Mouse (Mus musculus) embryonic facial prominence, embryonic 10.5 days (tissue): ENCODE measurements around the gene Camsap2. TPM values are rescaled to one million over a fixed set of nuclear protein-coding genes. Genes with fewer than 3 reads are reported as not detected.

Source experiments
- DNase-seq: peaks from one replicate; pipeline ENCODE4 v3.0.0-alpha.2; 2017; ENCODE audit warnings: low spot score
- H3K27ac ChIP-seq: fragments of 300-500 bp; sonication (generic); replicated peaks from 2 replicates; pipeline ENCODE4 v1.5.1; 2016; ENCODE audit warnings: mild to moderate bottlenecking
- H3K27me3 ChIP-seq: fragments of 300-500 bp; sonication (generic); replicated peaks from 2 replicates; pipeline ENCODE4 v1.6.1; 2016; ENCODE audit warnings: low read depth, mild to moderate bottlenecking; ENCODE audit not compliant: poor library complexity, severe bottlenecking
- H3K36me3 ChIP-seq: fragments of 300-500 bp; sonication (generic); replicated peaks from 2 replicates; pipeline ENCODE4 v1.6.1; 2016; ENCODE audit warnings: mild to moderate bottlenecking, moderate library complexity
- H3K4me1 ChIP-seq: fragments of 300-500 bp; sonication (generic); 2 replicates; pipeline ENCODE4 v1.6.1; 2016
- H3K4me3 ChIP-seq: fragments of 300-500 bp; sonication (generic); 2 replicates; pipeline ENCODE4 v1.5.1; 2016; ENCODE audit warnings: mild to moderate bottlenecking, moderate library complexity
- H3K9me3 ChIP-seq: fragments of 300-500 bp; sonication (generic); 2 replicates; pipeline ENCODE4 v1.6.1; 2016; ENCODE audit warnings: mild to moderate bottlenecking
- WGBS: fragments of 180-500 bp; shearing (Covaris S2); methylation state at CpG from one replicate; pipeline ENCODE4 v1.1.7; 2016; 5-methylcytosine and 5-hydroxymethylcytosine counted together
- polyA plus RNA-seq: library from polyadenylated mRNA; unstranded; fragments of >200 nt; fragmentation: Nextera tagmentation; extraction: Ambion mirVana; gene quantifications from 2 replicates; pipeline ENCODE4 v1.2.1, GENCODE M21; 2016

Camsap2 gene
- polyA plus RNA-seq, 1 experiment from 2014 or later = 11.4 TPM

DNA sequence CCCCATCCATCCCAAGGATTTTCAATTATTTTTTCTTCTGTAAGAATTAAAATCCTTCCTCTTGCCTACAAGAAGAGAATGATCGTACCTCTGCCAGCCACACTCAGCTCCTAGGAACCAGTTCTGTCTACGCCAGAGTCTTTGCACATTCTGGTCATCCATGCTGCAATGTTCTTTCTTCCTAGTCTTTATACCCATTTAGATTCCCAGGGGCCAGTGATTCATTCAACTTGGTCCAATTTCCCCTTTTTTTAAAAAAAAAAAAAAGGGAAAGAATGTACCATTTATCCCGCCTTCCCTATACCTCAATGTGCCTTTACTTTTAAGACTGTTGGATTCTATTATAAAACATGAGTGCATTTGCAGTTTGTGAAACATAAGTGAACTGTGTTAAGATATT lies 12.4 kb downstream of the Camsap2 start:
- H3K4me3 ChIP-seq = no peak overlapping the region
- no peaks in the 10 kb centered on the region for H3K9me3 ChIP-seq
- H3K27me3 ChIP-seq = no peaks in the 10 kb centered on the region
- H3K27ac ChIP-seq = no peak overlapping the region
- H3K36me3 ChIP-seq = peaks cover 53% of the 10 kb centered on the region
- peaks cover 1% of the 10 kb centered on the region; the same call in 1 of the 2 replicates for H3K4me1 ChIP-seq
- WGBS = 93% methylated on average over 3 of the region's 3 CpGs
- no peak for DNase-seq

DNA sequence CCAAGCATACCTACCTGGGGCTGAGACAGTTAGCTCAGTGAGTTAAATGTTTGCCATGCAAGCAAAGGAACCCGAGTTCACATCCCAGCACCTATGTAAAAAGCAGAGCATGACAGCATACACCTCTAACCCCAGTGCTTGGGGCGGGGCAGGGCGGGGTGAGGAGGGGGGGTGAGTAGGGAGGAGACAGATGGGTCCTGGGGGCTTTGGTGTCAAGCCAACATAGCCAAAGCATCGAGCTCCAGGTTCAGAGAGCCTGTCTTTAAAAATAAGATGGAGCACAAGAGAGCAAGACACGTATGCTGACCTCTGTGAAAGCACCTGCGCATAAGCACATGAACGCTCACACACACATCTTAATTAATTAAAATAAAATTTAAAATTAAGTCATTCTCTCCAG lies 12.8 kb downstream of the Camsap2 start:
- no peaks in the 10 kb centered on the region for H3K27me3 ChIP-seq
- DNase-seq = no peak

DNA sequence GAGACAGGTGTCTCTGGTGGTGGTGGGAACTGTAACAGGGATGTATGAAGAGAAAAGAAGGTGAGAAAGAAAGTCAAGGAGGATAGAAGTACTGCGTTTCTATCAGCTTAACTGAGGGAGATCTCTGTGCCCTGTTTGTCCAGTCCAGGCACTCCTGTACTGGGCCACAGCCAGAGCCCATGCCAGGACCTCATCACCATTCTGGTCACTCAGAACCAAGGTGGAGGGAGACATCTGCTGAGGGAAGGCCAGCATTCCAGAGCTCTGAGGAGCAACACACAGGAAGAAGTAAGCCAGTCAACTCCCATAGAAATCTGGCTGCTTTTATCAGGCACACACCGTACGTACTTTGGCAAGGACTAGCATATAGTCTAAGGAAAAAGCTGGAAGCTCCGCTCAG lies 14.1 kb downstream of the Camsap2 start:
- H3K4me1 ChIP-seq = peaks cover 6% of the 10 kb centered on the region; the same call in 1 of the 2 replicates
- H3K27me3 ChIP-seq = no peaks in the 10 kb centered on the region
- no peak overlapping the region for H3K27ac ChIP-seq
- peaks cover 59% of the 10 kb centered on the region for H3K36me3 ChIP-seq
- 93% methylated on average over 4 of the region's 4 CpGs for WGBS
- no peak overlapping the region for H3K4me3 ChIP-seq
- no peak for DNase-seq
- no peaks in the 10 kb centered on the region for H3K9me3 ChIP-seq

More for the DNA sequence above, 12.8 kb downstream of the Camsap2 start:
- Histone ChIP-seq H3K4me1 (peaks cover 5% of the 10 kb centered on the region; the same call in 1 of the 2 replicates), H3K9me3 (no peaks in the 10 kb centered on the region), H3K4me3 (no peak overlapping the region), H3K36me3 (peaks cover 57% of the 10 kb centered on the region), H3K27ac (no peak overlapping the region)
- 92% methylated on average over 7 of the region's 7 CpGs for WGBS

DNA sequence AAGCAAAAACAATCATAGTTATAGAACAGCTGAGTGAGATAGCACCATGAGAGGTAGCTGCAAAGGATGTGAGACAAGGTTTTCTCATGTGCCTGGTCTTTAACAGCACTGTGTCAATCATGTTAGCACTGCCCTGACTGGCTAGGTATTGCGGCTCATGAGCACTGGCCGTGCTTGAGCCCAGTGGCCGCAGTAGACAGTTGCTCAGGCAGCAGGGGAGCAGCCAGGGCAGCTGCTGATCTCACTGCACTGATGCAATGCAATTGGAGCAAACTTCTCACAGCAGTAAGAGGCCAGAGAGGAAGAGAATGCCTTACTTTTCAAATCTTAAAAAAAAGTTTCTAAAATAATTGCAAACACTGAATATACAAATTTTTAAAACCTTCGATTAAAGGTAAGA lies 16.5 kb downstream of the Camsap2 start:
- WGBS = 87% methylated on average over 4 of the region's 4 CpGs
- H3K27ac ChIP-seq = no peak overlapping the region
- H3K9me3 ChIP-seq = no peaks in the 10 kb centered on the region
- H3K36me3 ChIP-seq = peaks cover 45% of the 10 kb centered on the region
- H3K4me3 ChIP-seq = no peak overlapping the region
- no peaks in the 10 kb centered on the region for H3K27me3 ChIP-seq
- peaks cover 14% of the 10 kb centered on the region for H3K4me1 ChIP-seq
- no peak for DNase-seq

DNA sequence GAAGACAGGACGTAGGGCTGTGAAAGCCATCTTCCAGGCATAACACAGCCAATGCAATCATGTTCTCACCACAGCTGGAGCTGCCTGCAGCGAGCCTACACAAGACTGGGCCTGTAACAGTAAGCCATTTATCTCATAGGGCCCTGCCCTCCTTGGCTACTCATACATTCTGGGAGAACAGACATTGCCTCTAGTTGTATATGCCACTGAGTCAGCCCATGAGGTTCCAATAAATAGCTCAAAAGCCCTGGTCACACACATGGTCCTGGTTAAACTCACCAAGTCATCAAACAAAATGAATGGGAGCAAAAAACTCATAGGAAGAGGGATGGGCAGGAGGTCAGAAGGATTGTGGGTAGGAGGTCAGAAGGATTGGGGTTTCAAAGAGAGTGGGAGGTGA lies 17.3 kb downstream of the Camsap2 start:
- peak; percentile 59 for DNase-seq
- H3K4me1 ChIP-seq = peaks cover 14% of the 10 kb centered on the region
- WGBS = 51% methylated on average over 2 of the region's 2 CpGs
- H3K27me3 ChIP-seq = no peaks in the 10 kb centered on the region
- no peak overlapping the region for H3K4me3 ChIP-seq
- H3K9me3 ChIP-seq = no peaks in the 10 kb centered on the region
- H3K27ac ChIP-seq = 0 out of 2 replicates have a peak overlapping the region, but pooled peaks have one; percentile 36
- peaks cover 53% of the 10 kb centered on the region for H3K36me3 ChIP-seq

DNA sequence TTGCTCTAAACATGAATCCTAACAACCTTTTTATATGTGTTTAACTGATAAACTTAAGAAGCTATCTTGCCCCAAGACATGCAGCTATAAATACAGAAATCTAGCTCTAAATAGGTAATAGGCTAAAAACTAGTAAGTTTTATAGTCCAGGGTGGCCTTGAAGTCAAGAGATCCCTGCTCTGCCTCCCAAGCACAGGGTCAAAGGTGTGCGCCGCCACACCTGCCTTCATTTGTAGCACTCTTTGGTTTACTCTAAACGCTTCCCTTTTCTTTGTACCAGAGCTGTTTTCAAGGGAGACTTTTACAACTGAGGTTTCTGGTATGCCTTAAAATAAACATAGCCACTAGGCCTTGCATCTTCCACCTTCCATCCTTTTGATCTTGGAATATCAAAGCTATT lies 18.3 kb downstream of the Camsap2 start:
- Histone ChIP-seq H3K4me1 (peaks cover 14% of the 10 kb centered on the region), H3K36me3 (peaks cover 58% of the 10 kb centered on the region), H3K4me3 (no peak overlapping the region), H3K9me3 (no peaks in the 10 kb centered on the region), H3K27ac (no peak overlapping the region), H3K27me3 (no peaks in the 10 kb centered on the region)
- 88% methylated on average over 3 of the region's 3 CpGs for WGBS
- no peak for DNase-seq

DNA sequence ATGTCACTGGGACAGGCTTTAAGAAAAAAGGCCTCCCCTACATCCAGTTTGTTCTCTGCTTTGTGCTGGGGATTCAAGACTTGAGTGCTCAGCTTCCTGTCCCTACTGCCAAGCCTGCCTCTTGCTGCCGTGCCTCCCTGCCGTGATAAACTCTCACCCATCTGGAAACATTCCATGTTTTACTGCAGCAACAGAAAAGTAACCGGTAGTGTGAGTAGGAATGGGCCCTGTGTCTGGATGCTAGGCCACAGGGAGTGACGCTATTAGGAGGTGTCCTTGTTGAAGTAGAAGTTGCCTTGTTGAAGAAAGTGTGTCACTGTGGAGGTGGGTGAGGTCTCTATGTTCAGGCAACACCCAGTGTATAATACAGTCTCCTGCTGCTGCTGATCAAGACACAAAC lies 20.0 kb downstream of the Camsap2 start:
- WGBS = 47% methylated on average over 4 of the region's 4 CpGs
- Histone ChIP-seq H3K27me3 (no peaks in the 10 kb centered on the region), H3K27ac (no peak overlapping the region), H3K4me3 (no peak overlapping the region), H3K9me3 (no peaks in the 10 kb centered on the region), H3K4me1 (peaks cover 14% of the 10 kb centered on the region), H3K36me3 (peaks cover 61% of the 10 kb centered on the region)
- no peak for DNase-seq

DNA sequence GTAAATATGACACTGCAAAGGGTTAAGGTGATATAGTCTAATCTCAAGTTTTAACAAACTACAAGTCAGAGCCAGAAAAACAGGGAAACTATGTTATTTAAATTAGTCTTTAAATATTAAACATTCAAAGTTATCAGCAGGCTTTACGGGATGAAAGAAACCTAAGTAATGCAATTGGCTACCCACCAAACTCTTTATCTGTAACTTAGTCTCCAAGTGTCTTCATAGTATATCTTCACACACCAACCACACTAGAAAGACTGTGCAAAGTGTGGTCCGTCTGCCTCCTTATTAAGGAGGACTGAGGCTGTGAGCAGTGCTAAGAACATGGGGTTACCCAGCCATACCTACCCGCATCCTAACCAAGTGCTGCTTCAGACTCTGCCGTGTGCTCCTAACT lies 23.6 kb downstream of the Camsap2 start:
- H3K4me1 ChIP-seq = peaks cover 7% of the 10 kb centered on the region
- 91% methylated on average over 4 of the region's 4 CpGs for WGBS
- no peak for DNase-seq
- no peak overlapping the region for H3K4me3 ChIP-seq
- H3K36me3 ChIP-seq = peaks cover 56% of the 10 kb centered on the region
- H3K27ac ChIP-seq = no peak overlapping the region
- H3K27me3 ChIP-seq = no peaks in the 10 kb centered on the region
- H3K9me3 ChIP-seq = no peaks in the 10 kb centered on the region

DNA sequence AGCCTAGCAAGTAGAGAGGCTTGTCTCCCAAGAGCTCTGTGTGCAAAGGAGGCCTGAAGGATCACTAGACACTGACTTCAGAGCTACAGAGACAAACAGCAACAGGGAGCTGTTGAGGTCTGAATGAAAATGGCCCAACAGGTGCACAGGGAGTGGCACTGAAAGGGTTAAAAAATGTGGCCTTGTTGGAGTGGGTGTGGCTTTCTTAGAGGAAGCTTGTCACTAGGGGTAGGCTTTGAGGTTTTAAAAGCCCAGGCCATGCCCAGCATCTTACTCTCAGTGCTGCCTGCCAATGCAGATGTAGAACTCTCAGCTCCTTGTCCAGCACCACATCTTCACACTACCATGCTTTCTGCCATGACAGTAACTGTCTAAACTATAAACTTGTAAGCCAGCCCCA lies 29.6 kb downstream of the Camsap2 start:
- Histone ChIP-seq H3K4me3 (no peak overlapping the region), H3K27me3 (no peaks in the 10 kb centered on the region), H3K4me1 (peaks cover 9% of the 10 kb centered on the region), H3K9me3 (no peaks in the 10 kb centered on the region), H3K36me3 (peaks cover 38% of the 10 kb centered on the region), H3K27ac (no peak overlapping the region)
- no peak for DNase-seq

DNA sequence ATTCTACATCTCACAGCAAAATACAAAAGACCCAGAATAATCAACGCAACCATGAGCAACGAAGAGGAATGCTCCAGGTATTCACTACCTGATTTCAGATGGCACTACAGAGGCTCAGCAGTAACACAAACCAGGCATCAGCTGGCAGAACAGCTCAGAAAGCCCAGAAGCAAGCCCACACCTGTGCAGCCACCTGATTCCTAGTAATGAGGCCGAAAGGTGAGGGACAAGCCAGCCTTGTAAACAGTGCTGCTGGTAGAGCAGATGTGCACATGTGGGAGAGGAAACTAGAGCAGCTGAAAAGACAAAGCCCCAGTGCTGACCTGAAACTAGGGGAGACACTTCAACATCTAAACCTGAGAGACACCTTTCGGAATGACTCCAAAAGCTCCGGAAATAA lies 36.7 kb downstream of the Camsap2 start:
- DNase-seq = no peak
- 90% methylated on average over 5 of the region's 5 CpGs for WGBS
- Histone ChIP-seq H3K27ac (no peak overlapping the region), H3K36me3 (0 out of 2 replicates have a peak, but pooled peaks cover 3% of the 10 kb centered on the region), H3K4me1 (peaks cover 8% of the 10 kb centered on the region), H3K4me3 (no peak overlapping the region), H3K27me3 (no peaks in the 10 kb centered on the region), H3K9me3 (no peaks in the 10 kb centered on the region)

DNA sequence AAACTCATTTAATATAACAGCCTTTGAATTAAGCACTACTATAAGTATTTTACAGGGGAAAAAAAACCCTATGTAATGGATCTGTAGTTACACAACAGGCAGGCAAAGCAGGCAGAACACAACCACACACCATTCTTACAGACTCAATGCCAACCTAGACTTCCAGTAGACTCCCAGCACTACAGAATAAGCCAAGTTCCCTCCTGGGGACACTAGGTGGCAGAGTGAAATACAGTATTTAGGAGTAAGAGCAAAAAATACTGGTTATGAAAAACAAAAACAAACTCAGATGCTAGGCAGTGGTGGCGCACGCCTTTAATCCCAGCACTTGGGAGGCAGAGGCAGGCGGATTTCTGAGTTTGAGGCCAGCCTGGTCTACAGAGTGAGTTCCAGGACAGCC lies 39.5 kb downstream of the Camsap2 start:
- Histone ChIP-seq H3K4me3 (no peak overlapping the region), H3K27me3 (no peaks in the 10 kb centered on the region), H3K9me3 (no peaks in the 10 kb centered on the region), H3K27ac (no peak overlapping the region), H3K36me3 (peaks cover 16% of the 10 kb centered on the region), H3K4me1 (peaks cover 5% of the 10 kb centered on the region; the same call in 1 of the 2 replicates)
- no peak for DNase-seq
- 83% methylated on average over 3 of the region's 3 CpGs for WGBS

DNA sequence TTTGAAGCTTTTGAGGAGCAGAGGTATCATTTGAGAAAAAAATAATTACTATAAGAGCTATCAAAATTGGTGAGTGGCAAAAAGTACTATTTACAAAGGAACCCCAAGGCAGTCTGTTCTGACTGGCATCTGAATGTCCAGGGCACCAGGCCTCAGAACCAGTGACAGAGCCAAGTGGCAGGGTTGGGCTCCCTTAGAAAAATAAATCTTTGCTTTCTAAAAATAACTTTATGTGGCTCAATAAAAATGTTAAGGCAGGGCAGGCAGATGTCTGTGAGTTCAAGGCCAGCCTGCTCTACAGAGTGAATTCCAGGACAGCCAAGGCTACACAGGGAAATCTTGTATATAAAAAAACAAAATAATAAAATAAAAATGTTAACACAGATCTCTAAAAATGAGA lies 51.9 kb downstream of the Camsap2 start:
- Histone ChIP-seq H3K27ac (no peak overlapping the region), H3K36me3 (peaks cover 31% of the 10 kb centered on the region), H3K4me1 (no peaks in the 10 kb centered on the region), H3K27me3 (no peaks in the 10 kb centered on the region), H3K9me3 (no peaks in the 10 kb centered on the region), H3K4me3 (no peak overlapping the region)
- DNase-seq = no peak

DNA sequence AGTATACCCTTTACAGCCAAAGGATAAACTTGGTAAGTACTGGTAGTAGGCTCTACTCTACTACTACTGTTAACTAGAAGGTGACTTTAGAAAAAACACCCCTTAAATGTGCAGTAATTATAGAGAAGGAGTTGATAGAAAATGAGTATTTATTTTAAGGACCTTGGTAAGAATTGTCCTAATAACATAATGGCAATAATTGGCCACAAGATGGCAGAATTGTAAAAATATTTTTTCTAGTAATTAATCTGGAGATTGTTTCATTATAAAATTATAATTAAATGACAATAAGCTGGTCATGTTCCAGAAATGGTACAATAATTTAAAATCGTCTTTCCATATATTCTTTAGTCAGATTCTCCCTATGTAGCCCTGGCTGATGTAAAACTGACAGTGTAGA lies 56.1 kb downstream of the Camsap2 start:
- H3K9me3 ChIP-seq = no peaks in the 10 kb centered on the region

DNA sequence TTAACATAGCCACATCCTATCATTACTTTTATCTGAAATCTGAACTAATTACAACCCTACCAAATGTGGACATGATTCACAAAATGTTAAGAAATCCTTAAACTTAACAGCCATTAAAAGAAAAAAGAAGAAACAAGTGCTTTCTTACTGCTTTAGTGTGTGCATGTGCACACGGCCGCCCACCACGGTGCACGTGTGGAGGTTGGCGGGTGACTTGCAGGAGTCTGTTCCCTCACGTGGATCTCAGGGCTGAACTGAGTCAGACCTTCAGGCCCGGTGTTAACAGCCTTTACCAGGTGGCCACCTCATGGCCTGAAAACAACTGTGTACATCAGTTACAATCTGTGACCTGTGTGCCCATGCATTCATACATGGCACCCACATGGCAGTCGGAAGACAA lies 68.5 kb downstream of the Camsap2 start:
- Histone ChIP-seq H3K27me3 (no peaks in the 10 kb centered on the region), H3K36me3 (peaks cover 99% of the 10 kb centered on the region), H3K4me3 (no peak overlapping the region), H3K27ac (no peak overlapping the region), H3K4me1 (no peaks in the 10 kb centered on the region), H3K9me3 (no peaks in the 10 kb centered on the region)
- DNase-seq = no peak
- WGBS = 92% methylated on average over 8 of the region's 8 CpGs

More for the DNA sequence above, 56.1 kb downstream of the Camsap2 start:
- WGBS = 88% methylated on average over 1 of the region's 1 CpGs
- H3K4me3 ChIP-seq = no peak overlapping the region
- H3K4me1 ChIP-seq = no peaks in the 10 kb centered on the region
- no peaks in the 10 kb centered on the region for H3K27me3 ChIP-seq
- no peak for DNase-seq
- H3K36me3 ChIP-seq = peaks cover 40% of the 10 kb centered on the region
- no peak overlapping the region for H3K27ac ChIP-seq
